Mouse (Mus musculus) liver, embryonic 14.5 days (tissue): Measurements from ENCODE around the gene Sycp2.

Experiments
- CTCF ChIP-seq: IDR thresholded peaks from 2 replicates; pipeline ENCODE4 v1.5.1; 2016; ENCODE audit warnings: antibody characterized with exemption, low read depth, control low read depth
- EP300 ChIP-seq: IDR thresholded peaks from 2 replicates; pipeline ENCODE4 v1.6.1; 2016; ENCODE audit warnings: antibody characterized with exemption, low read depth

DNA sequence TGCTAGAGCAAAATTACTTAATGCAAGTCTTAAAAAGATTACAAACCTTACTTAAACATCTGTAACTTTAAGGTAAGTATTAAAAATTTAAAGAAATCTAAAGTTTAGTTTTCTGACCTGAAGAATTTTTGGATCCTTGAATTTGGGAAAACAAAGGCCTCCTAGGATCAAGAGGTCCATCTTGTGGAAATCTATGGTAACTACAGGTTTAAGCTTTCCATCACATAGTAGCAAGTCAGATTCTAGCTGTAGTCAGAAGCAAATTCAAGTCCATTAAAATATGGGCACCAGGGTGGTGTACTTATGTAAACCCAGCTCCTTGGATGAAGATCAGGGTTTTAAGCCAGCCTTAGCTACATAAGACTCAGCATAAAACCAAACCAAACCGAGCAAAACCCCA lies 69.6 kb downstream of the Sycp2 start:
- TF ChIP-seq CTCF (no peak; the same call in 1 of the 2 replicates), EP300 (no peak)
